Mouse (Mus musculus): ENCODE measurements around the gene Hmg20a. TPM values are rescaled to one million over a fixed set of nuclear protein-coding genes. Genes with fewer than 3 reads are reported as not detected.

The Hmg20a gene
- total and polyA plus RNA-seq, 3 experiments = 8.5 to 14.5 (median 13.6) TPM

GRCm38 (mm10) chr9:56374401-56374800 lies 44.0 kb upstream of the Hmg20a start:
- Histone ChIP-seq H3K9me3 (replicated peaks; ENCODE audit: low read length) (no peaks in the 10 kb centered on the region), H3K4me2 (ENCODE audit: insufficient read depth, low read depth, poor library complexity, severe bottlenecking) (no peak overlapping the region), H3K4me3 (replicated peaks in 1 of 3; ENCODE audit: low read depth in 2 of 3, low read length in 2 of 3, poor library complexity in 1 of 3) (no peak overlapping the region), H3K27ac (ENCODE audit: insufficient read depth, low read depth) (no peak overlapping the region), H3K79me2 (replicated peaks; ENCODE audit: control insufficient read depth, extremely low read depth, insufficient read depth, poor library complexity, severe bottlenecking) (no peaks in the 10 kb centered on the region; the same call in 1 of the 2 replicates), H3K36me3 (replicated peaks in 1 of 2; ENCODE audit: control insufficient read depth in 1 of 2, insufficient read depth in 1 of 2, low read length in 1 of 2) (peaks cover 0 to 26% of the 10 kb centered on the region in 2 experiments), H3K9ac (ENCODE audit: insufficient read depth, low read depth) (no peak overlapping the region), H3K4me1 (ENCODE audit: control insufficient read depth in 1 of 2, insufficient read depth in 2 of 2) (no peaks in the 10 kb centered on the region), H3K27me3 (replicated peaks) (no peaks in the 10 kb centered on the region)
- in situ Hi-C loops (cut with MboI; ENCODE audit: low pct_ligation_motif_present, low pct_unique_long_range_greater_than_20kb, low sequenced_read_pairs) = no loop called here
- DNase-seq (ENCODE audit: extremely low read depth) = no peak
- TF ChIP-seq ZMIZ1 (IDR thresholded peaks at IDR 0.05; ENCODE audit: low read depth, low read length) = no peak
- no peak for TF ChIP-seq RCOR1 (conservative IDR thresholded peaks at IDR 0.05; ENCODE audit: low read depth, low read length)
- dilution Hi-C loops (cut with MboI; ENCODE audit: extremely low pct_ligation_motif_present, extremely low pct_unique_long_range_greater_than_20kb, low sequenced_read_pairs) = no loop called here

GRCm38 (mm10) chr9:56382786-56383185 lies 35.6 kb upstream of the Hmg20a start:
- H3K79me2 ChIP-seq (replicated peaks; ENCODE audit: control insufficient read depth, extremely low read depth, insufficient read depth, poor library complexity, severe bottlenecking) = no peaks in the 10 kb centered on the region; the same call in 1 of the 2 replicates
- H3K4me2 ChIP-seq (ENCODE audit: insufficient read depth, low read depth, poor library complexity, severe bottlenecking) = no peak overlapping the region
- DNase-seq (ENCODE audit: extremely low read depth) = no peak
- H3K36me3 ChIP-seq (replicated peaks in 1 of 2; ENCODE audit: control insufficient read depth in 1 of 2, insufficient read depth in 1 of 2, low read length in 1 of 2) = peaks cover 0 to 9% of the 10 kb centered on the region in 2 experiments
- H3K4me3 ChIP-seq (replicated peaks in 1 of 3; ENCODE audit: low read depth in 2 of 3, low read length in 2 of 3, poor library complexity in 1 of 3) = no peak overlapping the region
- dilution Hi-C loops (cut with MboI; ENCODE audit: extremely low pct_ligation_motif_present, extremely low pct_unique_long_range_greater_than_20kb, low sequenced_read_pairs) (no loop called here), in situ Hi-C loops (cut with MboI; ENCODE audit: low pct_ligation_motif_present, low pct_unique_long_range_greater_than_20kb, low sequenced_read_pairs) (no loop called here)
- no peaks in the 10 kb centered on the region; a peak in 1 of 4 replicates for H3K4me1 ChIP-seq (ENCODE audit: control insufficient read depth in 1 of 2, insufficient read depth in 2 of 2)
- H3K27ac ChIP-seq (ENCODE audit: insufficient read depth, low read depth) = no peak overlapping the region
- H3K9me3 ChIP-seq (replicated peaks; ENCODE audit: low read length) = no peaks in the 10 kb centered on the region
- no peaks in the 10 kb centered on the region for H3K27me3 ChIP-seq (replicated peaks)
- no peak for TF ChIP-seq MAX (IDR thresholded peaks at IDR 0.05; ENCODE audit: low read length)
- TF ChIP-seq MXI1 (IDR thresholded peaks at IDR 0.05; ENCODE audit: low read depth, low read length) = no peak
- no peak for TF ChIP-seq MEF2A (IDR thresholded peaks at IDR 0.05; ENCODE audit: borderline replicate concordance, low read depth, low read length)
- H3K9ac ChIP-seq (ENCODE audit: insufficient read depth, low read depth) = no peak overlapping the region

GRCm38 (mm10) chr9:56392857-56393256 lies 25.6 kb upstream of the Hmg20a start:
- H3K4me3 ChIP-seq (replicated peaks in 1 of 3; ENCODE audit: low read depth in 2 of 3, low read length in 2 of 3, poor library complexity in 1 of 3) = no peak overlapping the region
- H3K4me1 ChIP-seq (ENCODE audit: control insufficient read depth in 1 of 2, insufficient read depth in 2 of 2) = peaks cover 0 to 11% of the 10 kb centered on the region in 2 experiments; a peak in 1 of 4 replicates
- in situ Hi-C loops (cut with MboI; ENCODE audit: low pct_ligation_motif_present, low pct_unique_long_range_greater_than_20kb, low sequenced_read_pairs) = no loop called here

More at GRCm38 (mm10) chr9:56392857-56393256, 25.6 kb upstream of the Hmg20a start:
- Histone ChIP-seq H3K27ac (ENCODE audit: insufficient read depth, low read depth) (no peak overlapping the region), H3K27me3 (replicated peaks) (no peaks in the 10 kb centered on the region), H3K9me3 (replicated peaks; ENCODE audit: low read length) (no peaks in the 10 kb centered on the region), H3K9ac (ENCODE audit: insufficient read depth, low read depth) (no peak overlapping the region), H3K36me3 (replicated peaks in 1 of 2; ENCODE audit: control insufficient read depth in 1 of 2, insufficient read depth in 1 of 2, low read length in 1 of 2) (peaks cover 0 to 21% of the 10 kb centered on the region in 2 experiments), H3K4me2 (ENCODE audit: insufficient read depth, low read depth, poor library complexity, severe bottlenecking) (no peak overlapping the region), H3K79me2 (replicated peaks; ENCODE audit: control insufficient read depth, extremely low read depth, insufficient read depth, poor library complexity, severe bottlenecking) (peaks cover 6% of the 10 kb centered on the region; the same call in 1 of the 2 replicates)
- TF ChIP-seq POLR2AphosphoS2 (IDR thresholded peaks at IDR 0.05; ENCODE audit: low read depth, low read length) = no peak
- TF ChIP-seq IRF4 (IDR thresholded peaks at IDR 0.05; ENCODE audit: low read depth, low read length) = no peak
- TF ChIP-seq USF2 (conservative IDR thresholded peaks at IDR 0.05; ENCODE audit: low read depth, low read length) = no peak
- TF ChIP-seq JUND (conservative IDR thresholded peaks at IDR 0.05; ENCODE audit: low read depth, low read length) = no peak
- no peak for TF ChIP-seq CHD1 (IDR thresholded peaks at IDR 0.05; ENCODE audit: low read depth, low read length)
- TF ChIP-seq MAFK (IDR thresholded peaks at IDR 0.05; ENCODE audit: insufficient replicate concordance, low read length) = no peak
- no peak for TF ChIP-seq POLR2A (IDR thresholded peaks at IDR 0.05; ENCODE audit: low read depth, low read length)
- TF ChIP-seq MAZ (IDR thresholded peaks at IDR 0.05; ENCODE audit: low read depth, low read length) = no peak
- no peak for TF ChIP-seq ZC3H11A (IDR thresholded peaks at IDR 0.05; ENCODE audit: low read depth, low read length)
- TF ChIP-seq TCF12 (IDR thresholded peaks at IDR 0.05; ENCODE audit: low read depth, low read length) = no peak
- no peak for TF ChIP-seq NRF1 (IDR thresholded peaks at IDR 0.05; ENCODE audit: low read depth, low read length)
- no peak for TF ChIP-seq USF1 (IDR thresholded peaks at IDR 0.05; ENCODE audit: low read depth, low read length)
- no peak for TF ChIP-seq JUN (IDR thresholded peaks at IDR 0.05; ENCODE audit: insufficient read depth, low read depth, low read length)
- no peak for TF ChIP-seq BHLHE40 (IDR thresholded peaks at IDR 0.05; ENCODE audit: low read depth, low read length)
- no peak for TF ChIP-seq MAX (IDR thresholded peaks at IDR 0.05; ENCODE audit: low read length)
- TF ChIP-seq MXI1 (IDR thresholded peaks at IDR 0.05; ENCODE audit: low read depth, low read length) = no peak
- dilution Hi-C loops (cut with MboI; ENCODE audit: extremely low pct_ligation_motif_present, extremely low pct_unique_long_range_greater_than_20kb, low sequenced_read_pairs) = no loop called here
- DNase-seq (ENCODE audit: extremely low read depth) = peak; percentile 3

All from CH12.LX (cell line).